Mouse (Mus musculus): ENCODE data around the gene Smim10l1.

Smim10l1 gene

GRCm38 (mm10) chr6:133104609-133104921 lies at the start of gene Smim10l1:
Gene Smim10l1 (plus strand): TSS chr6:133104909.
- DNase-seq (ENCODE audit: low spot score) = no peak

DNA sequence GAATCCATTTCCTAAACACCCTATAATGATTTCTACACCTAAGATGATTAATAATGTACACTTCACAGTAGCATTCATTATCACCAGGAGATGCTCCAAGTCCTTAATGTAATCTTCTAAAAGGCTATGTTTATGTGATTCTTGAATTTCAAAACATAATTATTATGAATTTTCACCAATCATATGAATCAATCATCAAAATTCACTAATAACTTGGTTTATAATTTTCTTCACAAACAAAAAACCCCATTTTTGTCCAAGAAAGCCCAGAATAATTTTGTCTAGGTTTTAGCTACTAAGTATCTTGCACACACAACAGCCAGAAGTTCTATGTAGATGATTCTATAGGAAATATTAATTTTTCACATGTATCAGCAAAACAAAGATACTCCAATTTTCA lies 49.0 kb upstream of the Smim10l1 start, which contains the start of gene Tas2r140:
Gene Tas2r140, minus strand, starts transcription at position 101 of the 400 bp plus-strand sequence.
- no peak for DNase-seq (ENCODE audit: low spot score)

DNA sequence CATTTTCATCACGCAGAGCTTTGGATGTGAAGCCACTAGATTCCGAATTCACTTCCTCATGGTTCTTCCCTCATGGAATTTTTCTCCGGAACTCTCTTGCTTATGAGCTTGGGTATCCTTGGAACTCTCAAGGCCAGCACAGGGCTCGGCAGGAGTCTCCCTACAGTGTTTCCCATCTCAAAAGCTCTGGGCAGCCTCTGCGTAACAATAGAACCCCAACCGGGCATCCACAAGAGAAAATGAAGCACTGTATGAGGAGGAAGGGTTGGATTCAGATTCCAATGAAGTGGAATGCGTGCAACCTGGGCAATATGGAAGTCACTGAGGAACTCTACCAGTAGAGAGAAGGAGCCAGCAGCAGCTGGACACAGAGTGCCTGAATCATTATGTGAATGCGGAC lies 12.5 kb upstream of the Smim10l1 start:
- no peak for DNase-seq (ENCODE audit: low spot score)

- DNase-seq (ENCODE audit: low spot score) = no peak
These were observed 2.3 kb upstream of the Smim10l1 start for GRCm38 (mm10) chr6:133102430-133102829.

DNA sequence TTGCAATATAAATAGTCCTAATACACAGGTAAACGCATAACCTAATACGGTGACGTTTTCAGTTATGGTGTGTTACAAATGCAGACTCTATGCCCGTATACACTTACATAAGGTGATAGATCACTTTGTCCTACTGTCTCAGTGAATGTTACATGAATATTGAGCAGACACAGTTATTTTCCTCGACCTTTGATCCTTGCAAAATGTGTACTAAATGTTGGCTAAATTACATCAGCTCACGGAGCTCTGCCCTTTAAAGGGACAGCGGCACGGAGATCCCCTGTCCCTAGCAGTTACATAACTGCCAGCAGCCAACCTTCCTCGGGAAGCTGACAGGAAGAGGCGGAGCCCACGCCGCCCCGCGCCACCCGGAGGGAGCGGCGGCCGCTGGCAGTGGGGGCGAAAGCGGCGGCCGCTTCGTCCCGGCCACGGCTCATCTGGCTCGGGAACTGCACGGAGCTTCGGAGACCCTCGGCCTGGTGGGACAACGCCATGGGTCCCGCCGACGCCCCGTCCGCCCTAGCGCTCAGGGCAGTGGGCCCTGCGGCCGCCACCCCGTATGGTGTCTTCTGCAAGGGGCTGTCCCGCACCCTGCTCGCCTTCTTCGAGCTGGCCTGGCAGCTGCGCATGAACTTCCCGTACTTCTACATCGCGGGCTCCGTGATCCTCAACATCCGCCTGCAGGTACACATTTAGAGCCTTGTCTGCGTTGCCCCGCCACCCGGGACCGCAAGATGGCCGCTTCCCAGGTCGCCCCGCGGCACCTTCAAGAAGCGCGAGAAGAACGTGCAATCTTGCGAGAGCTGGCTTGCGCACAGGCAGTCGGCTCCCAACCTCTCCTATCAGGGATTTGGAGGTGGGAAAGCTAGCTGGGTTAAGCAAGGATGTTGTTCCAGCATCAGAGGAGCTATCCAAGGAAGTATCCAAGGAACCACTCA lies 482 bp downstream of the Smim10l1 start:
- peak; percentile 87 for DNase-seq (ENCODE audit: low spot score)
